Mouse (Mus musculus) bone marrow macrophage, adult 2 months (primary cell): ENCODE results near the gene Txndc5.

ENCODE experiments used
- CTCF ChIP-seq: IDR thresholded peaks from 2 replicates; pipeline ENCODE4 v1.5.1; 2012; ENCODE audit warnings: low read depth, mild to moderate bottlenecking, low read length, moderate library complexity
- POLR2A ChIP-seq: IDR thresholded peaks from 2 replicates; pipeline ENCODE4 v1.6.1; 2012; ENCODE audit warnings: mild to moderate bottlenecking, low read depth, low read length, borderline replicate concordance

- no peak for TF ChIP-seq CTCF
- TF ChIP-seq POLR2A: no peak
Measured at GRCm38 (mm10) chr13:38481021-38481420, 47.6 kb downstream of the Txndc5 start.
